Mouse (Mus musculus) MEL (cell line): ENCODE measurements around the gene Rab3gap2. TPM values are rescaled to one million over a fixed set of nuclear protein-coding genes. Genes with fewer than 3 reads are reported as not detected.

Source experiments
- DNase-seq: peaks from one replicate; pipeline ENCODE4 v3.0.0; 2011; ENCODE audit warnings: low read depth, low spot score
- H3K27ac ChIP-seq: 2 replicates; pipeline ENCODE4 v1.5.1; 2012; ENCODE audit warnings: low read depth, mild to moderate bottlenecking, control low read depth, low read length, moderate library complexity; ENCODE audit not compliant: control insufficient read depth
- H3K27me3 ChIP-seq, 2 experiments: fragments of 150-350 bp in 1 of 2; sonication (generic) in 1 of 2; 2 replicates each; pipeline ENCODE4 v1.6.1; 2012; ENCODE audit warnings: low read length in 2 of 2, mild to moderate bottlenecking in 2 of 2, improper control_type of control experiment in 1 of 2, moderate library complexity in 1 of 2; ENCODE audit not compliant: insufficient read depth in 2 of 2, control insufficient read depth in 1 of 2
- H3K36me3 ChIP-seq, 2 experiments: 2 replicates each; pipeline ENCODE4 v1.6.1; 2012 to 2014; ENCODE audit warnings: low read length in 2 of 2, improper control_type of control experiment in 1 of 2, inconsistent platforms in 1 of 2, mild to moderate bottlenecking in 1 of 2; ENCODE audit not compliant: insufficient read depth in 2 of 2, control insufficient read depth in 1 of 2
- H3K4me1 ChIP-seq, 2 experiments: fragments of 150-350 bp in 1 of 2; sonication (generic) in 1 of 2; 2 replicates each; pipeline ENCODE4 v1.6.1; 2012; ENCODE audit warnings: low read length in 2 of 2, improper control_type of control experiment in 1 of 2, mild to moderate bottlenecking in 1 of 2; ENCODE audit not compliant: insufficient read depth in 2 of 2, control insufficient read depth in 1 of 2
- H3K4me3 ChIP-seq, 2 experiments: fragments of 150-350 bp in 1 of 2; sonication (generic) in 1 of 2; 2 replicates each; pipeline ENCODE4 v1.5.1; 2012; ENCODE audit warnings: low read depth in 2 of 2, low read length in 2 of 2, mild to moderate bottlenecking in 2 of 2, moderate library complexity in 2 of 2, control low read depth in 1 of 2, improper control_type of control experiment in 1 of 2; ENCODE audit not compliant: control insufficient read depth in 1 of 2, insufficient read depth in 1 of 2
- H3K79me2 ChIP-seq: 2 replicates; pipeline ENCODE4 v1.6.1; 2012; ENCODE audit warnings: mild to moderate bottlenecking, low read length, moderate library complexity; ENCODE audit not compliant: control insufficient read depth, poor library complexity, insufficient read depth
- H3K9ac ChIP-seq: 2 replicates; pipeline ENCODE4 v1.6.1; 2012; ENCODE audit warnings: low read depth, mild to moderate bottlenecking, control low read depth, low read length, moderate library complexity; ENCODE audit not compliant: control insufficient read depth, poor library complexity, severe bottlenecking
- H3K9me3 ChIP-seq: fragments of 150-350 bp; sonication (generic); replicated peaks from 2 replicates; pipeline ENCODE4 v1.6.1; 2012; ENCODE audit warnings: mild to moderate bottlenecking, low read length, improper control_type of control experiment, moderate library complexity; ENCODE audit not compliant: insufficient read depth
- CHD2 ChIP-seq: IDR thresholded peaks from 2 replicates; pipeline ENCODE4 v1.6.1; 2011; ENCODE audit warnings: low read length, improper control_type of control experiment
- CTCF ChIP-seq, 3 experiments: IDR thresholded peaks in 2 of 3; conservative IDR thresholded peaks in 1 of 3; 2 replicates each; pipeline ENCODE4 v1.5.1; 2011 to 2012; ENCODE audit warnings: low read length in 3 of 3, low read depth in 2 of 3, mild to moderate bottlenecking in 2 of 3, improper control_type of control experiment in 1 of 3, inconsistent platforms in 1 of 3, mixed read lengths in 1 of 3, moderate library complexity in 1 of 3; ENCODE audit not compliant: control insufficient read depth in 1 of 3, insufficient read depth in 1 of 3, poor library complexity in 1 of 3, severe bottlenecking in 1 of 3
- E2F4 ChIP-seq: IDR thresholded peaks from 2 replicates; pipeline ENCODE4 v1.6.1; 2011; ENCODE audit warnings: low read depth, low read length, improper control_type of control experiment, borderline replicate concordance
- EP300 ChIP-seq, 2 experiments: IDR thresholded peaks; 2 replicates each; pipeline ENCODE4 v1.6.1; 2011; ENCODE audit warnings: improper control_type of control experiment in 2 of 2, low read length in 2 of 2, low read depth in 1 of 2, mild to moderate bottlenecking in 1 of 2
- ETS1 ChIP-seq: IDR thresholded peaks from 2 replicates; pipeline ENCODE4 v1.6.1; 2012; ENCODE audit warnings: low read depth, mild to moderate bottlenecking, inconsistent platforms, low read length, improper control_type of control experiment, moderate library complexity
- GABPA ChIP-seq: IDR thresholded peaks from 2 replicates; pipeline ENCODE4 v1.6.1; 2012; ENCODE audit warnings: low read depth, mild to moderate bottlenecking, inconsistent platforms, low read length, improper control_type of control experiment, moderate library complexity
- GATA1 ChIP-seq: IDR thresholded peaks from 2 replicates; pipeline ENCODE4 v1.6.1; 2011; ENCODE audit warnings: low read depth, low read length, improper control_type of control experiment
- KAT2A ChIP-seq: conservative IDR thresholded peaks from 2 replicates; pipeline ENCODE4 v1.6.1; 2012; ENCODE audit warnings: low read depth, low read length, improper control_type of control experiment, inconsistent platforms
- MXI1 ChIP-seq: IDR thresholded peaks from 2 replicates; pipeline ENCODE4 v1.6.1; 2011; ENCODE audit warnings: mild to moderate bottlenecking, low read depth, low read length, improper control_type of control experiment
- MYB ChIP-seq: IDR thresholded peaks from 2 replicates; pipeline ENCODE4 v1.6.1; 2011; ENCODE audit warnings: mild to moderate bottlenecking, low read depth, low read length, improper control_type of control experiment
- MYC ChIP-seq: IDR thresholded peaks from 2 replicates; pipeline ENCODE4 v1.6.1; 2011; ENCODE audit warnings: low read depth, mild to moderate bottlenecking, low read length, improper control_type of control experiment, moderate library complexity
- NRF1 ChIP-seq: IDR thresholded peaks from 2 replicates; pipeline ENCODE4 v1.6.1; 2014; ENCODE audit warnings: low read depth, mild to moderate bottlenecking, inconsistent platforms, low read length, improper control_type of control experiment, moderate library complexity; ENCODE audit not compliant: poor library complexity, insufficient read depth, severe bottlenecking
- POLR2AphosphoS2 ChIP-seq: IDR thresholded peaks from 2 replicates; pipeline ENCODE4 v1.6.1; 2011; ENCODE audit warnings: low read length, improper control_type of control experiment
- RAD21 ChIP-seq: IDR thresholded peaks from 2 replicates; pipeline ENCODE4 v1.6.1; 2011; ENCODE audit warnings: mild to moderate bottlenecking, low read depth, low read length, improper control_type of control experiment
- RCOR1 ChIP-seq: IDR thresholded peaks from 2 replicates; pipeline ENCODE4 v1.6.1; 2012; ENCODE audit warnings: low read depth, mild to moderate bottlenecking, inconsistent platforms, low read length, improper control_type of control experiment
- SMC3 ChIP-seq: IDR thresholded peaks from 2 replicates; pipeline ENCODE4 v1.6.1; 2011; ENCODE audit warnings: low read depth, low read length, improper control_type of control experiment
- TAL1 ChIP-seq: IDR thresholded peaks from 2 replicates; pipeline ENCODE4 v1.6.1; 2012; ENCODE audit warnings: mild to moderate bottlenecking, inconsistent platforms, low read length, moderate library complexity, mixed read lengths
- ZC3H11A ChIP-seq: IDR thresholded peaks from 2 replicates; pipeline ENCODE4 v1.6.1; 2012; ENCODE audit warnings: low read depth, mild to moderate bottlenecking, inconsistent platforms, low read length, improper control_type of control experiment
- polyA plus RNA-seq, 2 experiments: library from polyadenylated mRNA; stranded (reverse) in 1 of 2; unstranded in 1 of 2; fragments of >175 nt in 1 of 2; fragments of >200 nt in 1 of 2; gene quantifications; 2 replicates each; pipeline versions ENCODE4 v1.2.1 to v1.2.4; 2012; ENCODE audit warnings: low replicate concordance in 2 of 2, low read depth in 1 of 2; ENCODE audit not compliant: insufficient read length in 2 of 2, insufficient read depth in 1 of 2, missing spikeins in 1 of 2
- total RNA-seq: library from RNA; depleted of rRNA; stranded (reverse); fragments of 300-350 nt; gene quantifications from 2 replicates; pipeline ENCODE4 v1.2.3, GENCODE M21; 2012

Rab3gap2 gene
- total and polyA plus RNA-seq, 3 experiments, result 24.1 to 40.1 TPM; not detected in 1

GRCm38 (mm10) chr1:185270403-185271097, 66.6 kb downstream of the Rab3gap2 start:
- H3K27ac ChIP-seq, result no peak overlapping the region
- H3K36me3 ChIP-seq, result peaks cover 0 to 7% of the 10 kb centered on the region in 2 experiments; a peak in 2 of 4 replicates
- no peak for DNase-seq
- H3K27me3 ChIP-seq, result no peaks in the 10 kb centered on the region
- H3K79me2 ChIP-seq, result no peaks in the 10 kb centered on the region
- no peaks in the 10 kb centered on the region for H3K9me3 ChIP-seq
- no peak overlapping the region for H3K9ac ChIP-seq
- TF ChIP-seq MYB (no peak), RCOR1 (no peak), ZC3H11A (no peak), ETS1 (no peak), TAL1 (no peak), CHD2 (no peak), EP300 (IDR thresholded peaks at IDR 0.05; ENCODE audit: low read depth in 1 of 2, low read length in 2 of 2) (no peak), MYC (no peak), GATA1 (no peak), KAT2A (no peak)
- no peaks in the 10 kb centered on the region for H3K4me1 ChIP-seq
- no peak overlapping the region for H3K4me3 ChIP-seq

GRCm38 (mm10) chr1:185271373-185271772, 67.5 kb downstream of the Rab3gap2 start:
- Histone ChIP-seq H3K4me3 (no peak overlapping the region), H3K27me3 (no peaks in the 10 kb centered on the region), H3K9me3 (no peaks in the 10 kb centered on the region), H3K79me2 (no peaks in the 10 kb centered on the region), H3K36me3 (peaks cover 0 to 8% of the 10 kb centered on the region in 2 experiments; a peak in 2 of 4 replicates), H3K27ac (no peak overlapping the region), H3K4me1 (no peaks in the 10 kb centered on the region), H3K9ac (no peak overlapping the region)
- TF ChIP-seq CTCF (IDR thresholded peaks at IDR 0.05 in 2 of 3, conservative IDR thresholded peaks at IDR 0.05 in 1 of 3; ENCODE audit: control insufficient read depth in 1 of 3, insufficient read depth in 1 of 3, low read depth in 2 of 3, low read length in 3 of 3, poor library complexity in 1 of 3, severe bottlenecking in 1 of 3), result no peak
- TF ChIP-seq GABPA, result no peak
- no peak for TF ChIP-seq E2F4
- TF ChIP-seq SMC3, result no peak
- no peak for TF ChIP-seq RAD21
- no peak for TF ChIP-seq NRF1
- no peak for TF ChIP-seq MXI1
- no peak for TF ChIP-seq POLR2AphosphoS2
- DNase-seq, result no peak
